Mouse (Mus musculus) MEL (cell line): ENCODE data around the gene Naa16. TPM values are rescaled to one million over a fixed set of nuclear protein-coding genes. Genes with fewer than 3 reads are reported as not detected.

Source experiments
- DNase-seq: peaks from one replicate; pipeline ENCODE4 v3.0.0; 2011; ENCODE audit warnings: low read depth, low spot score
- H3K27ac ChIP-seq: 2 replicates; pipeline ENCODE4 v1.5.1; 2012; ENCODE audit warnings: low read depth, mild to moderate bottlenecking, control low read depth, low read length, moderate library complexity; ENCODE audit not compliant: control insufficient read depth
- H3K27me3 ChIP-seq, 2 experiments: fragments of 150-350 bp in 1 of 2; sonication (generic) in 1 of 2; 2 replicates each; pipeline ENCODE4 v1.6.1; 2012; ENCODE audit warnings: low read length in 2 of 2, mild to moderate bottlenecking in 2 of 2, improper control_type of control experiment in 1 of 2, moderate library complexity in 1 of 2; ENCODE audit not compliant: insufficient read depth in 2 of 2, control insufficient read depth in 1 of 2
- H3K36me3 ChIP-seq, 2 experiments: 2 replicates each; pipeline ENCODE4 v1.6.1; 2012 to 2014; ENCODE audit warnings: low read length in 2 of 2, improper control_type of control experiment in 1 of 2, inconsistent platforms in 1 of 2, mild to moderate bottlenecking in 1 of 2; ENCODE audit not compliant: insufficient read depth in 2 of 2, control insufficient read depth in 1 of 2
- H3K4me1 ChIP-seq, 2 experiments: fragments of 150-350 bp in 1 of 2; sonication (generic) in 1 of 2; 2 replicates each; pipeline ENCODE4 v1.6.1; 2012; ENCODE audit warnings: low read length in 2 of 2, improper control_type of control experiment in 1 of 2, mild to moderate bottlenecking in 1 of 2; ENCODE audit not compliant: insufficient read depth in 2 of 2, control insufficient read depth in 1 of 2
- H3K4me3 ChIP-seq, 2 experiments: fragments of 150-350 bp in 1 of 2; sonication (generic) in 1 of 2; 2 replicates each; pipeline ENCODE4 v1.5.1; 2012; ENCODE audit warnings: low read depth in 2 of 2, low read length in 2 of 2, mild to moderate bottlenecking in 2 of 2, moderate library complexity in 2 of 2, control low read depth in 1 of 2, improper control_type of control experiment in 1 of 2; ENCODE audit not compliant: control insufficient read depth in 1 of 2, insufficient read depth in 1 of 2
- H3K79me2 ChIP-seq: 2 replicates; pipeline ENCODE4 v1.6.1; 2012; ENCODE audit warnings: mild to moderate bottlenecking, low read length, moderate library complexity; ENCODE audit not compliant: control insufficient read depth, poor library complexity, insufficient read depth
- H3K9ac ChIP-seq: 2 replicates; pipeline ENCODE4 v1.6.1; 2012; ENCODE audit warnings: low read depth, mild to moderate bottlenecking, control low read depth, low read length, moderate library complexity; ENCODE audit not compliant: control insufficient read depth, poor library complexity, severe bottlenecking
- H3K9me3 ChIP-seq: fragments of 150-350 bp; sonication (generic); replicated peaks from 2 replicates; pipeline ENCODE4 v1.6.1; 2012; ENCODE audit warnings: mild to moderate bottlenecking, low read length, improper control_type of control experiment, moderate library complexity; ENCODE audit not compliant: insufficient read depth
- BHLHE40 ChIP-seq: IDR thresholded peaks from 2 replicates; pipeline ENCODE4 v1.6.1; 2012; ENCODE audit warnings: low read depth, mild to moderate bottlenecking, inconsistent platforms, low read length, improper control_type of control experiment, borderline replicate concordance
- CHD1 ChIP-seq: IDR thresholded peaks from 2 replicates; pipeline ENCODE4 v1.6.1; 2012; ENCODE audit warnings: low read depth, mild to moderate bottlenecking, inconsistent platforms, low read length, improper control_type of control experiment
- CHD2 ChIP-seq: IDR thresholded peaks from 2 replicates; pipeline ENCODE4 v1.6.1; 2011; ENCODE audit warnings: low read length, improper control_type of control experiment
- CTCF ChIP-seq, 3 experiments: IDR thresholded peaks in 2 of 3; conservative IDR thresholded peaks in 1 of 3; 2 replicates each; pipeline ENCODE4 v1.5.1; 2011 to 2012; ENCODE audit warnings: low read length in 3 of 3, low read depth in 2 of 3, mild to moderate bottlenecking in 2 of 3, improper control_type of control experiment in 1 of 3, inconsistent platforms in 1 of 3, mixed read lengths in 1 of 3, moderate library complexity in 1 of 3; ENCODE audit not compliant: control insufficient read depth in 1 of 3, insufficient read depth in 1 of 3, poor library complexity in 1 of 3, severe bottlenecking in 1 of 3
- EP300 ChIP-seq, 2 experiments: IDR thresholded peaks; 2 replicates each; pipeline ENCODE4 v1.6.1; 2011; ENCODE audit warnings: improper control_type of control experiment in 2 of 2, low read length in 2 of 2, low read depth in 1 of 2, mild to moderate bottlenecking in 1 of 2
- GABPA ChIP-seq: IDR thresholded peaks from 2 replicates; pipeline ENCODE4 v1.6.1; 2012; ENCODE audit warnings: low read depth, mild to moderate bottlenecking, inconsistent platforms, low read length, improper control_type of control experiment, moderate library complexity
- GATA1 ChIP-seq: IDR thresholded peaks from 2 replicates; pipeline ENCODE4 v1.6.1; 2011; ENCODE audit warnings: low read depth, low read length, improper control_type of control experiment
- JUND ChIP-seq: IDR thresholded peaks from 2 replicates; pipeline ENCODE4 v1.6.1; 2011; ENCODE audit warnings: low read depth, mild to moderate bottlenecking, improper control_type of control experiment, low read length
- MXI1 ChIP-seq: IDR thresholded peaks from 2 replicates; pipeline ENCODE4 v1.6.1; 2011; ENCODE audit warnings: mild to moderate bottlenecking, low read depth, low read length, improper control_type of control experiment
- MYB ChIP-seq: IDR thresholded peaks from 2 replicates; pipeline ENCODE4 v1.6.1; 2011; ENCODE audit warnings: mild to moderate bottlenecking, low read depth, low read length, improper control_type of control experiment
- NELFE ChIP-seq: IDR thresholded peaks from 2 replicates; pipeline ENCODE4 v1.6.1; 2011; ENCODE audit warnings: low read depth, low read length, improper control_type of control experiment
- POLR2A ChIP-seq, 2 experiments: IDR thresholded peaks; 2 replicates each; pipeline ENCODE4 v1.6.1; 2011 to 2012; ENCODE audit warnings: low read length in 2 of 2, mild to moderate bottlenecking in 2 of 2, control low read depth in 1 of 2, improper control_type of control experiment in 1 of 2, low read depth in 1 of 2, moderate library complexity in 1 of 2; ENCODE audit not compliant: control insufficient read depth in 1 of 2, insufficient read depth in 1 of 2, poor library complexity in 1 of 2
- POLR2AphosphoS2 ChIP-seq: IDR thresholded peaks from 2 replicates; pipeline ENCODE4 v1.6.1; 2011; ENCODE audit warnings: low read length, improper control_type of control experiment
- RAD21 ChIP-seq: IDR thresholded peaks from 2 replicates; pipeline ENCODE4 v1.6.1; 2011; ENCODE audit warnings: mild to moderate bottlenecking, low read depth, low read length, improper control_type of control experiment
- SMC3 ChIP-seq: IDR thresholded peaks from 2 replicates; pipeline ENCODE4 v1.6.1; 2011; ENCODE audit warnings: low read depth, low read length, improper control_type of control experiment
- TCF12 ChIP-seq: IDR thresholded peaks from 2 replicates; pipeline ENCODE4 v1.6.1; 2014; ENCODE audit warnings: low read depth, mild to moderate bottlenecking, inconsistent platforms, low read length, improper control_type of control experiment, moderate library complexity
- USF2 ChIP-seq, 2 experiments: IDR thresholded peaks; 2 replicates each; pipeline ENCODE4 v1.6.1; 2011 to 2012; ENCODE audit warnings: improper control_type of control experiment in 2 of 2, low read length in 2 of 2, borderline replicate concordance in 1 of 2, inconsistent platforms in 1 of 2, low read depth in 1 of 2, mild to moderate bottlenecking in 1 of 2; ENCODE audit not compliant: insufficient read depth in 1 of 2
- ZNF384 ChIP-seq: IDR thresholded peaks from 2 replicates; pipeline ENCODE4 v1.6.1; 2012; ENCODE audit warnings: low read depth, mild to moderate bottlenecking, inconsistent platforms, low read length, improper control_type of control experiment
- polyA plus RNA-seq, 2 experiments: library from polyadenylated mRNA; stranded (reverse) in 1 of 2; unstranded in 1 of 2; fragments of >175 nt in 1 of 2; fragments of >200 nt in 1 of 2; gene quantifications; 2 replicates each; pipeline versions ENCODE4 v1.2.1 to v1.2.4; 2012; ENCODE audit warnings: low replicate concordance in 2 of 2, low read depth in 1 of 2; ENCODE audit not compliant: insufficient read length in 2 of 2, insufficient read depth in 1 of 2, missing spikeins in 1 of 2
- total RNA-seq: library from RNA; depleted of rRNA; stranded (reverse); fragments of 300-350 nt; gene quantifications from 2 replicates; pipeline ENCODE4 v1.2.3, GENCODE M21; 2012

The Naa16 gene
- total and polyA plus RNA-seq, 3 experiments = 22.4 to 51.6 TPM; not detected in 1

GRCm38 (mm10) chr14:79409278-79409830 lies 18.8 kb upstream of the Naa16 start:
- H3K9me3 ChIP-seq = no peaks in the 10 kb centered on the region
- no peak overlapping the region for H3K9ac ChIP-seq
- no peaks in the 10 kb centered on the region for H3K79me2 ChIP-seq
- no peak overlapping the region for H3K27ac ChIP-seq
- H3K4me1 ChIP-seq = no peaks in the 10 kb centered on the region
- H3K36me3 ChIP-seq = no peaks in the 10 kb centered on the region
- DNase-seq = no peak
- H3K27me3 ChIP-seq = no peaks in the 10 kb centered on the region
- TF ChIP-seq MYB (no peak), SMC3 (no peak), NELFE (no peak), CTCF (IDR thresholded peaks at IDR 0.05 in 2 of 3, conservative IDR thresholded peaks at IDR 0.05 in 1 of 3; ENCODE audit: control insufficient read depth in 1 of 3, insufficient read depth in 1 of 3, low read depth in 2 of 3, low read length in 3 of 3, poor library complexity in 1 of 3, severe bottlenecking in 1 of 3) (no peak), CHD2 (no peak), CHD1 (no peak), POLR2A (IDR thresholded peaks at IDR 0.05; ENCODE audit: control insufficient read depth in 1 of 2, insufficient read depth in 1 of 2, low read depth in 1 of 2, low read length in 2 of 2, poor library complexity in 1 of 2) (no peak), MXI1 (no peak), ZNF384 (no peak), USF2 (IDR thresholded peaks at IDR 0.05; ENCODE audit: borderline replicate concordance in 1 of 2, insufficient read depth in 1 of 2, low read depth in 1 of 2, low read length in 2 of 2) (no peak), RAD21 (no peak), POLR2AphosphoS2 (no peak), JUND (no peak), GABPA (no peak)
- no peak overlapping the region for H3K4me3 ChIP-seq

- Histone ChIP-seq H3K79me2 (no peaks in the 10 kb centered on the region), H3K27me3 (no peaks in the 10 kb centered on the region), H3K9ac (no peak overlapping the region), H3K4me1 (no peaks in the 10 kb centered on the region), H3K36me3 (no peaks in the 10 kb centered on the region), H3K27ac (no peak overlapping the region), H3K9me3 (no peaks in the 10 kb centered on the region), H3K4me3 (no peak overlapping the region)
- no peak for DNase-seq
- 0 out of 2 replicates have a peak, but pooled peaks have one; percentile 12 for TF ChIP-seq GATA1
- peak; percentile 82 for TF ChIP-seq BHLHE40
- TF ChIP-seq CHD2 = no peak
- TF ChIP-seq POLR2A (IDR thresholded peaks at IDR 0.05; ENCODE audit: control insufficient read depth in 1 of 2, insufficient read depth in 1 of 2, low read depth in 1 of 2, low read length in 2 of 2, poor library complexity in 1 of 2) = no peak
- TF ChIP-seq ZNF384 = no peak
- TF ChIP-seq TCF12 = peak; percentile 31; the same call in 1 of the 2 replicates
- peak; percentile 50 to 64 for TF ChIP-seq EP300 (IDR thresholded peaks at IDR 0.05; ENCODE audit: low read depth in 1 of 2, low read length in 2 of 2)
- TF ChIP-seq, all 39 proteins: peak for 4
These were observed 17.1 kb upstream of the Naa16 start for GRCm38 (mm10) chr14:79407641-79408040.
